Mouse (Mus musculus): ENCODE measurements around the gene Dcdc2b. TPM values are rescaled to one million over a fixed set of nuclear protein-coding genes. Genes with fewer than 3 reads are reported as not detected.

The Dcdc2b gene
- polyA plus RNA-seq, 1 experiment, result 1.8 TPM

DNA sequence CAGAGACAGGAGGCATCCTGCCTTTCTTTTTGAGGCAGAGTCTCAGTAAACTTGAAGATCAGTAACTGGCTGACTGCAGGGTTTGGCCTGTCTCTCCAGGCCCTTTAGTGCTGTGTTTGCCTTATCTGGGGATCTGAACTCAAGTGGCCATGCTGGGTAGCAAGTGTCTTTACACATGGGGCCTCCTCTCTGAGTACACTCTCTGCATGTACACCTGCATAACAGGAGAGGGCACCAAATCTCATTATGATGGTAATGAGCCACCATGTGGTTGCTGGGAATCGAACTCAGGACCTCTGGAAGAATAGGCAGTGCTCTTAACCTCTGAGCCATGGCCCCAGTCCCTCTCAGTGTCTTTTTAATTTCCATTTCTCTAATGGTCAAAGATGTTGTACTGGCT is 31.8 kb downstream of the Dcdc2b start:
- no peak overlapping the region for H3K27ac ChIP-seq (ENCODE audit: insufficient read depth, low read depth, low read length)
- TF ChIP-seq CTCF (IDR thresholded peaks at IDR 0.05; ENCODE audit: low read depth, low read length), result no peak
- TF ChIP-seq POLR2A (IDR thresholded peaks at IDR 0.05; ENCODE audit: borderline replicate concordance, low read depth, low read length), result no peak
- H3K4me1 ChIP-seq (ENCODE audit: control insufficient read depth, insufficient read depth, low read length), result peaks cover 29% of the 10 kb centered on the region
- H3K4me3 ChIP-seq (ENCODE audit: insufficient read depth, low read length), result no peak overlapping the region

DNA sequence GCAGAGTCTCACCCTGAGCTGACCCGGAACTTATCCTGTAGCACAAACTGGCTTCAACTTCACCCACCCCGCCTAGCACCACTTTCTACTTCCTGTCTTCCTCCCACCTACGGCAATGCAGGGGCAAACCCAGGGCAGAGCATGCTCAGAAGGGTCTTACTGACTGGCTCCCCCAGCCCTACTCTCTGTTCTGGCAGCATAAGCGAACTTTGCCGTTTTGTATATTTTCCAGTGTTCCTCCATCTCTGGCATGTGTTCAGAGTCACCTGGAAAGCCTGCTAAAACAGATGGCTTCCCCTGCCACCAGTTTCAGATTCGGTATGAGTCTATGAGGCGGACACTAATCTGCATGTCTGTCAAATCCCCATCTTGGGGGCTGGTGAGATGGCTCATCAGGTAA is 33.7 kb downstream of the Dcdc2b start:
- Histone ChIP-seq H3K4me1 (ENCODE audit: control insufficient read depth, insufficient read depth, low read length) (peaks cover 36% of the 10 kb centered on the region), H3K27ac (ENCODE audit: insufficient read depth, low read depth, low read length) (no peak overlapping the region), H3K4me3 (ENCODE audit: insufficient read depth, low read length) (no peak overlapping the region)
- TF ChIP-seq CTCF (IDR thresholded peaks at IDR 0.05; ENCODE audit: low read depth, low read length), result no peak
- TF ChIP-seq POLR2A (IDR thresholded peaks at IDR 0.05; ENCODE audit: borderline replicate concordance, low read depth, low read length), result no peak

DNA sequence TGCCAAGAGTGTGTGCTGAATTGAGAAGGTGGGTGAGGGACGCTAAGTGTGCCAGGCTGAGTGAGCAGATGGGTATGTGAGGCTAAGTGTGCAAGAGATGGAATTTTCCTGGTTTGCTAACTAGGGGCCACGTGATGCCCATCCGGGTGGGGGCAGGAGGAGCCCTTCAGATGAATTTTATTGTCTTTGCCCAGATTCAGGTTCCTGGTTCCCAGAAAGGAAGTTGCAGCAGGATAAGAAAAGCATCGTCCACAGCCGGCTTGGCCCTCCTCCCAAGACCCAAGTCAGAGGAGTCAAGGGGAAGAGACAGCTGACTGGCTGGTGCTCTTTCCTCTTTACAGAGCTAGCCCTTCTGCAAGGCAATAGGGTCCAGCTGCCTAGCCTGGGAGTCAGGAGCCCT is 35.6 kb downstream of the Dcdc2b start, which contains the start of gene Fam167b:
TSS of gene Fam167b (minus strand) at position 84 of the 400 bp plus-strand sequence.
- Histone ChIP-seq H3K4me1 (ENCODE audit: control insufficient read depth, insufficient read depth, low read length) (peaks cover 36% of the 10 kb centered on the region), H3K4me3 (ENCODE audit: insufficient read depth, low read length) (no peak within 1 kb of the TSS), H3K27ac (ENCODE audit: insufficient read depth, low read depth, low read length) (peak within 1 kb of the TSS; percentile 46)
- TF ChIP-seq POLR2A (IDR thresholded peaks at IDR 0.05; ENCODE audit: borderline replicate concordance, low read depth, low read length) (no peak), CTCF (IDR thresholded peaks at IDR 0.05; ENCODE audit: low read depth, low read length) (no peak)

DNA sequence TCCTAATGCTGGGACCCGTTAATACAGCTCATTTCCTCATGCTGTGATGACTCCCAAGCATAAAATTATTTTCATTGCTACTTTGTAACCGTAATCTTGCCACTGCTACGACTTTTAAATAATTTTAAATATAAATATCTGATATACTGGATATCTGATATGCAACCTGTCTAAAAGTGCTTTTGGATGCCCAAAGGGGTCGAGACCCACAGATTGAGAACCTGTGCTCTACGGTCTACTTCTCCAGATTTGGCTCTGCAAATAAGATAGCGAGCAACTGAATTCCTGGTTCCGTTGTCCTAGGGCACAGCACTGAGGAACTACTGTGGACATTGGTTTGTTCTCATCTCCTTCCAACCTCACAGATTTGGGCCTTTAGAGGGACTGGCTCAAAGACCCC is 36.4 kb downstream of the Dcdc2b start:
- H3K27ac ChIP-seq (ENCODE audit: insufficient read depth, low read depth, low read length), result peak overlapping the region; percentile 46
- TF ChIP-seq POLR2A (IDR thresholded peaks at IDR 0.05; ENCODE audit: borderline replicate concordance, low read depth, low read length), result no peak
- no peak for TF ChIP-seq CTCF (IDR thresholded peaks at IDR 0.05; ENCODE audit: low read depth, low read length)
- no peak overlapping the region for H3K4me3 ChIP-seq (ENCODE audit: insufficient read depth, low read length)
- H3K4me1 ChIP-seq (ENCODE audit: control insufficient read depth, insufficient read depth, low read length), result peaks cover 36% of the 10 kb centered on the region

DNA sequence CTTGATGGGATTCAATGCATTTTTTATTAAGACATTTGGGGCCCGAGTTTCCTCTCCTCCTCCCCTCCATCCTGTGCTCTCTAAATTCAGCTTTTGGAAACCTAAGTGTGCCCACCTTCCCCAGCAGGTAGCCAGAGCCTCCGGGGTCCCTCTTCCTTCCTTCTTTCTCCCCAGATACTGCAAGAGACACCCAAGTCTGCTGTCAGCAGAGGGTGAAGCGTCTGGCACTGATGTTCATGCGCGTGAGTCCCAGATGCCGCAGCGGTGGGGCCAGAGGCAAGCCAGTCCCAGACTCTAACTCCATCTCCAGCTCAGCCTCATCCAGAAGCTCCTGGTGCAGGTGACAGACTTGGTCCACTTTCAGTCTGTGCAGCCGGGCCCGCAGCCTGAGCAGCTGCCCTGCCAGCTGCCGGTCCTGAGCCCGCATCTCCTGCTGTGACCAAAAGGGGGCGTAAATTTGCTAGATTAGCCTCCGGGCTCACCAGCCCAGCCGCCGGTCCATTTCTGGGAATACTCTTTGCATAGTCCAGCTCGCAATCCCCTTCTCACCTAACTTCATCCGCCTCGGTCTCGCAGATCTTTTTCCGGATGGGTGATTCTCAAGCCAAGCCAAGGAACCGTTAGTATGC is 37.1 kb downstream of the Dcdc2b start:
- Histone ChIP-seq H3K27ac (ENCODE audit: insufficient read depth, low read depth, low read length) (no peak overlapping the region), H3K4me3 (ENCODE audit: insufficient read depth, low read length) (no peak overlapping the region), H3K4me1 (ENCODE audit: control insufficient read depth, insufficient read depth, low read length) (peaks cover 36% of the 10 kb centered on the region)
- TF ChIP-seq CTCF (IDR thresholded peaks at IDR 0.05; ENCODE audit: low read depth, low read length) (peak; percentile 62), POLR2A (IDR thresholded peaks at IDR 0.05; ENCODE audit: borderline replicate concordance, low read depth, low read length) (no peak)

DNA sequence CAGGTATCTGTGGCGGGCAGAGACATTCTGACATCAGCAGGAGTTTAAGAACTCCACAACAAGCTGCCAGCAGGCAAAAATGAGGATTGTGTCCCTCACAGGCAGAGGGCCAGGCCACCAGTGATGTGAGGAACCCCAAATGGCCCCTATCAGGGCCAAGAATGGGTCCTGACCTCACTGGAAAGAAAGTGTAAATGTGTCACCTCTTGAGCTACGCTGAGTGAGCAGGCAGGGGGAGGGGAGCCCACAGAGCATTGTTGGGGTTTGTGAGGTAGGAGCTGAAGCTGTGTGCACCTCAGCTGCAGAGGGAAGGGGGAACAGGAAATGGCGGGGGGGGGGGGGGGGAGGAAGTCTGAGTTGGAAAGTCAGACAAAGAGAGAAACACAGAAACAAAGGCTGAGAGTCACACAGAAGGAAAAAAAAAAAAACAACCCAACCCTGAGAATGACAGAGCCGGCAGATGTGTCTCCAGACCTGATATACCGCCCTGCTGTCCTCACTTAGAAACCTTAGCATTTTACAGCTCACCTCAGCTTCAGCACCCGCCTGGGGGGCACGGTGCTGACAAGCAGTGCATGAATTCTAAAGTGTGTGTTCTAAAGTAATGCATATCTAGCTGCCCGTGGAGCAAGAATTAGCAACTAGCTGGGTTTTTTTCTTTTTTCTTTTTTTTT is 38.7 kb downstream of the Dcdc2b start:
- H3K27ac ChIP-seq (ENCODE audit: insufficient read depth, low read depth, low read length), result peak overlapping the region; percentile 57
- no peak overlapping the region for H3K4me3 ChIP-seq (ENCODE audit: insufficient read depth, low read length)
- TF ChIP-seq CTCF (IDR thresholded peaks at IDR 0.05; ENCODE audit: low read depth, low read length) (no peak), POLR2A (IDR thresholded peaks at IDR 0.05; ENCODE audit: borderline replicate concordance, low read depth, low read length) (no peak)
- H3K4me1 ChIP-seq (ENCODE audit: control insufficient read depth, insufficient read depth, low read length), result peaks cover 34% of the 10 kb centered on the region

DNA sequence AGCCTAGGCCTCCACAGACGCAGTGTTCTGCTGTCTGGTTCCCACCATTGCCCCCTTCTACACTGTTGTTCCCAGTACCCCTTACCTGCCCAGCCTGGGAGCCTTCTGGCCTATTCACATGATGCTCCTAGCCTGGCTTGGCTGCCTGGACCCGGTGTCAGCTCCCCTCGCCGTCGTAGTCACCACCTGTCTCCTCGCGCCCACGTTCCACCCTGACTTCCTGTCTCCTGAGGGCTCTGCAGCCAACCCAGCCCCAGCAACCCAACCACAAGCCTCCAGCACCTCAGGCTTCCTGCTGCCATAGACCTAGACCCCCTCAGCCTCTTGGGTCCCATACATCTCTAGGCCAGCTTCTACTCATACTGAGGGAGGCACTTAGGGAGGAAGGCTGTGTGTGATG is 40.6 kb downstream of the Dcdc2b start, which contains the start of gene Lck:
TSS of gene Lck (minus strand) at position 212 of the 400 bp plus-strand sequence.
- Histone ChIP-seq H3K4me1 (ENCODE audit: control insufficient read depth, insufficient read depth, low read length) (peaks cover 20% of the 10 kb centered on the region), H3K27ac (ENCODE audit: insufficient read depth, low read depth, low read length) (no peak within 1 kb of the TSS)
- no peak for TF ChIP-seq CTCF (IDR thresholded peaks at IDR 0.05; ENCODE audit: low read depth, low read length)
- TF ChIP-seq POLR2A (IDR thresholded peaks at IDR 0.05; ENCODE audit: borderline replicate concordance, low read depth, low read length), result no peak

DNA sequence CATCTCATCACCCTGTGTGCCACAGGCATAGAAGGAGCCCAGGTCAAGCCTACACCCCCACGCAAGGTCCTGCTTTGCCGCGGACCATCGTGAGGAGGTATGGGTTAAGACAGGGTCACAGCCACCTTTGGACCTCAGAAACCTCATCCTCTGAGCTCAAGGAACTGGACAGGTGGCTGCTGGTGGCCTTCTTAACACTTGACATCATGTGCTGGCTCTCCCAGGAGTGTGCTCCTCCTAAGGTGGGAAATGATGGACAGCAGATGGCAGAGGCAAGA is 41.0 kb downstream of the Dcdc2b start:
- no peak for TF ChIP-seq POLR2A (IDR thresholded peaks at IDR 0.05; ENCODE audit: borderline replicate concordance, low read depth, low read length)
- TF ChIP-seq CTCF (IDR thresholded peaks at IDR 0.05; ENCODE audit: low read depth, low read length), result no peak
- Histone ChIP-seq H3K27ac (ENCODE audit: insufficient read depth, low read depth, low read length) (no peak overlapping the region), H3K4me1 (ENCODE audit: control insufficient read depth, insufficient read depth, low read length) (peaks cover 16% of the 10 kb centered on the region), H3K4me3 (ENCODE audit: insufficient read depth, low read length) (no peak overlapping the region)

More for the DNA sequence above, 40.6 kb downstream of the Dcdc2b start, which contains the start of gene Lck:
- H3K4me3 ChIP-seq (ENCODE audit: insufficient read depth, low read length), result no peak within 1 kb of the TSS

DNA sequence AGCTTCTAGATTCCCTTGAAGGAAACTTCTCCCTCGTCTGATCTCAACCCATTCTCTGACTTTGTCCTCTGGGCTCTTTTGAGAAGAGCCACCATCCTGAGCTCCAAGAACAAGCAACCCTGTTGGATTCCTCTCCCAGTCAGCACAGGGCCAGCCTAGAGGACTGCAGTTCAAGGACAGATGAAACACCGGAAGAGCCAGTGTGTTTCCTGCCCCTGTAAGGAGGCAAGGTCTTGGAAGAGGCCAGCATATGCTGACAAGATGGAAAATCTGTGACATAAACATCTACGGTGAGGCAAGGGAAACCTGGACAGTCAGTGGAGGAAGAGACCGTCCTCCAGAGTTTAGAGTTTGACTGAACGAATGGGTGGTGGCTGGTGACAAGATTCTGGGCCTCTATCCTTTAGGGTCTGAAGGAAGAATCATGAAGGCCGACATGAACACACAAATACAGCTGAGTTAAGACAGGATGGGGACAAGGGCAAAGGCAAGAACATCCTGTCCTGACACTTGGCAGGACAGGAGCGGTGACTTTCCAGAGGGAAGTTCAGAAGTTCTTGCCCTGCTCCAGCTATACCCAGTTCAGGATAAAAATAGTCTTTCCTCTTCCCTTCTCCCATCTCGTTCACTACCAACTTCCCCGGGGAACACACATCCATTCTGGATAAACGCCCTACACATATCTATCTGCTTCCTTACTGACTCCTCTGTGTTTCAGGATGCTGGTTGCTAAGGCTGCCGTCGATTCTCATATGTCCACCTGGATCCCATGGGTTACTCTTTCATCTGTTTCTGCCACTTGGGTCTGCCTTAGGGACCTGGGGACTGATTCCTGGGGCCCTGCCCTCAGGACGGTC is 41.6 kb downstream of the Dcdc2b start:
- Histone ChIP-seq H3K4me1 (ENCODE audit: control insufficient read depth, insufficient read depth, low read length) (peaks cover 12% of the 10 kb centered on the region), H3K4me3 (ENCODE audit: insufficient read depth, low read length) (no peak overlapping the region), H3K27ac (ENCODE audit: insufficient read depth, low read depth, low read length) (no peak overlapping the region)
- TF ChIP-seq CTCF (IDR thresholded peaks at IDR 0.05; ENCODE audit: low read depth, low read length) (no peak), POLR2A (IDR thresholded peaks at IDR 0.05; ENCODE audit: borderline replicate concordance, low read depth, low read length) (no peak)

Data from bone marrow macrophage, adult 2 months (primary cell).